Mouse (Mus musculus) ES-E14 (cell line): Measurements from ENCODE around the gene Zscan10.

Experiments used
- HCFC1 ChIP-seq: IDR thresholded peaks from 2 replicates; pipeline ENCODE4 v1.6.1; 2012; ENCODE audit warnings: low read length, inconsistent platforms, borderline replicate concordance; ENCODE audit not compliant: insufficient read depth
- MAFK ChIP-seq: IDR thresholded peaks from 2 replicates; pipeline ENCODE4 v1.6.1; 2014; ENCODE audit warnings: mild to moderate bottlenecking, low read depth, low read length, inconsistent platforms; ENCODE audit not compliant: insufficient read depth
- ZC3H11A ChIP-seq: IDR thresholded peaks from 2 replicates; pipeline ENCODE4 v1.6.1; 2012; ENCODE audit warnings: low read depth, mild to moderate bottlenecking, inconsistent platforms, low read length, borderline replicate concordance
- ZNF384 ChIP-seq: IDR thresholded peaks from 2 replicates; pipeline ENCODE4 v1.6.1; 2012; ENCODE audit warnings: low read depth, low read length, inconsistent platforms

GRCm38 (mm10) chr17:23553634-23554120, 47.0 kb upstream of the Zscan10 start:
- TF ChIP-seq HCFC1 (no peak), MAFK (no peak), ZC3H11A (no peak), ZNF384 (no peak)
